Mouse (Mus musculus): Measurements from ENCODE around the gene Trim44.

DNA sequence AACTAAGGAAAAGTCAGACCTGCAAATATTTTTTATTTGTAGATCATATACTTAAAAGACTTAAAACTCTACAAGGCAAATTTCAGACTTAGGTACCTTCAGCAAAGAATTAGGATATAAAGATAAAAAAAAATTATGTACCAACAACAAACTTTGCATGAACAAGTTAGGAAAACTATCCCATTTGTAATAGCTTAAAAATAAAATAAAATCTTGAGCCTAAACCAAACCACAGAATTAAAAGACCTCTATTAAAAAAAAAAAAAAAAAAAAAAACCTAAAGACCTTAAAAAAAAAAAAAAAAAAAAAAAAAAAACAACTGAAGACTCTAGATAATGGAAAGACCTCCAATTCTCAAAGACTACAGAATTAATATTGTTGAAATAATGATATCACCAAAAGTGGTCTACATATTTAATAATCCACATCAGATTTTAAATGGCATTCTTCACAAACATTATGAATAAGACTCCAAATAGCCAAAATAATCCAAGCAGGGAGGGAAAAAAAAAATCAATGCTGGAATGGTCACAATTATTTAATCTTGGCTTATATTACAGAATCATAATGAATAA, 22.2 kb downstream of the Trim44 start:
- no peak for TF ChIP-seq CTCF (IDR thresholded peaks at IDR 0.05; ENCODE audit: low read depth)
- no peak for TF ChIP-seq EP300 (IDR thresholded peaks at IDR 0.05; ENCODE audit: low read depth)
